Mouse (Mus musculus): ENCODE results near the gene Tmem205. TPM values are rescaled to one million over a fixed set of nuclear protein-coding genes. Genes with fewer than 3 reads are reported as not detected.

Gene Tmem205
- polyA plus RNA-seq, 1 experiment from 2014 or later: 35.1 TPM

- WGBS: 83% methylated on average over 4 of the region's 4 CpGs
- no peak overlapping the region for H3K27ac ChIP-seq (ENCODE audit: low read depth, low read length)
- H3K36me3 ChIP-seq (ENCODE audit: control insufficient read depth, insufficient read depth, low read length): no peaks in the 10 kb centered on the region
- H3K9ac ChIP-seq (ENCODE audit: low read length): no peak overlapping the region
- H3K27me3 ChIP-seq (ENCODE audit: control insufficient read depth, insufficient read depth, low read length): no peaks in the 10 kb centered on the region
- ATAC-seq (ENCODE audit: insufficient read depth, low FRiP score, low TSS enrichment) (no peak; the same call in 1 of the 2 replicates), DNase-seq (ENCODE audit: low spot score) (no peak)
- no peaks in the 10 kb centered on the region for H3K9me3 ChIP-seq (ENCODE audit: control insufficient read depth, low read length)
- H3K4me3 ChIP-seq (ENCODE audit: low read depth, low read length): peak overlapping the region; percentile 59
- H3K4me1 ChIP-seq (ENCODE audit: control insufficient read depth, insufficient read depth, low read length): no peaks in the 10 kb centered on the region
- H3K4me2 ChIP-seq (ENCODE audit: low read depth): peak overlapping the region; percentile 81
Measured at GRCm38 (mm10) chr9:21937711-21938175, 10.4 kb upstream of the Tmem205 start.

DNA sequence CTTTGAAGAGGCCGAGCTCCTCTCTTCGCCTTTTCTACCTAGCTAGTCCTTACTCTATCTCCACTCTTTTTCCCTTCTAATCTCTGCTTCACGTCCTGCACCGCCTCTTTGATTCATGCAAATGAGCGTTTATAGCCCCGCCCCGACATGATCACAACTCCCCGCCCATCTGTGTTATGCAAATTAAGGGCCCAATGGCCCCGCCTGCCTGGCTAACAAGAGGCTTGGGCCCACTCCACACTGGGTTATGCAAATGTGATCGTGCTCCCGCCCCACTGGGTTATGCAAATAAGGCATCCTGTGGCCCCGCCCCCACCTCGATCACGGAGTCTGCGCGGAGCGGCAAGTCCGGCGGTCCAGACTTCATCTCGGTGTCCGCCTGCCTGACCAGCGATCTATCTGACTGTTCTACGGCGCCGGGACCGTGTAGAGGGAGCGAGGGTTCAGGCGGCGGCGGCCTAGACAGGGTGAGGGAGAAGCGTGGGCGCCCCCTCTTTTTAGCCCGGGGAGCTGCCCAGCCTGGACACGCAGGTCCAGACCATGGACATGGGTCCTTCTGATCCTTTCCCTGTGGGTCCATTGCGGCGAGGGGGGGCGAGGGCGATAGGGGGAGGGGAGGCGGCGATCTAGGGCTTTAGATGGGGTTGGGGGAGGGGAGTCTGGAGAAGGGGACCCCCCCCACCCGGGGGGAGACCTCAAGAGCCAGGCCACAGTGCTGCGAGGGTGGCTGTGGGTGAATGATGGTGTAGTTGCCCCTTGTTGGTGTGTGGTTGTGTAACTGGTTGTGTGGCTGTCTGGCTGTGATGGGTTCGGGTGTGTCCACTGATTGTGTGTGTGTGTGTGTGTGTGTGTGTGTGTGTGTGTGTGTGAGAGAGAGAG lies 9.6 kb upstream of the Tmem205 start, which contains the start of gene Plppr2:
Plppr2 (plus strand) TSS at position 342 of the 879 bp plus-strand sequence.
- Histone ChIP-seq H3K9me3 (ENCODE audit: control insufficient read depth, low read length) (no peaks in the 10 kb centered on the region), H3K36me3 (ENCODE audit: control insufficient read depth, insufficient read depth, low read length) (no peaks in the 10 kb centered on the region), H3K27me3 (ENCODE audit: control insufficient read depth, insufficient read depth, low read length) (no peaks in the 10 kb centered on the region), H3K27ac (ENCODE audit: low read depth, low read length) (peak within 1 kb of the TSS; percentile 50; the same call in 1 of the 2 replicates), H3K9ac (ENCODE audit: low read length) (peak within 1 kb of the TSS; percentile 69), H3K4me3 (ENCODE audit: low read depth, low read length) (peak within 1 kb of the TSS; percentile 59), H3K4me2 (ENCODE audit: low read depth) (peak within 1 kb of the TSS; percentile 81), H3K4me1 (ENCODE audit: control insufficient read depth, insufficient read depth, low read length) (no peaks in the 10 kb centered on the region)
- DNase-seq (ENCODE audit: low spot score) (peak; percentile 96), ATAC-seq (ENCODE audit: insufficient read depth, low FRiP score, low TSS enrichment) (peak; percentile 93)
- WGBS: 2% methylated on average over 42 of the region's 43 CpGs

- DNase-seq (ENCODE audit: low spot score) (no peak), ATAC-seq (ENCODE audit: insufficient read depth, low FRiP score, low TSS enrichment) (no peak)
- no peaks in the 10 kb centered on the region for H3K36me3 ChIP-seq (ENCODE audit: control insufficient read depth, insufficient read depth, low read length)
- no peak overlapping the region for H3K4me3 ChIP-seq (ENCODE audit: low read depth, low read length)
- H3K9me3 ChIP-seq (ENCODE audit: control insufficient read depth, low read length): no peaks in the 10 kb centered on the region
- 78% methylated on average over 7 of the region's 7 CpGs for WGBS
- no peak overlapping the region for H3K9ac ChIP-seq (ENCODE audit: low read length)
- no peak overlapping the region for H3K27ac ChIP-seq (ENCODE audit: low read depth, low read length)
- H3K4me1 ChIP-seq (ENCODE audit: control insufficient read depth, insufficient read depth, low read length): no peaks in the 10 kb centered on the region
- H3K4me2 ChIP-seq (ENCODE audit: low read depth): no peak overlapping the region
- no peaks in the 10 kb centered on the region for H3K27me3 ChIP-seq (ENCODE audit: control insufficient read depth, insufficient read depth, low read length)
Measured at GRCm38 (mm10) chr9:21935466-21936131, 8.2 kb upstream of the Tmem205 start.

- Histone ChIP-seq H3K4me2 (ENCODE audit: low read depth) (no peak overlapping the region), H3K4me1 (ENCODE audit: control insufficient read depth, insufficient read depth, low read length) (no peaks in the 10 kb centered on the region), H3K9me3 (ENCODE audit: control insufficient read depth, low read length) (no peaks in the 10 kb centered on the region), H3K36me3 (ENCODE audit: control insufficient read depth, insufficient read depth, low read length) (no peaks in the 10 kb centered on the region), H3K27me3 (ENCODE audit: control insufficient read depth, insufficient read depth, low read length) (no peaks in the 10 kb centered on the region), H3K4me3 (ENCODE audit: low read depth, low read length) (no peak overlapping the region), H3K9ac (ENCODE audit: low read length) (no peak overlapping the region), H3K27ac (ENCODE audit: low read depth, low read length) (no peak overlapping the region)
- WGBS: 88% methylated on average over 12 of the region's 12 CpGs
- DNase-seq (ENCODE audit: low spot score) (no peak), ATAC-seq (ENCODE audit: insufficient read depth, low FRiP score, low TSS enrichment) (no peak)
Measured at GRCm38 (mm10) chr9:21934021-21934420, 6.7 kb upstream of the Tmem205 start.

GRCm38 (mm10) chr9:21932445-21933137 lies 5.2 kb upstream of the Tmem205 start:
- no peak overlapping the region for H3K4me3 ChIP-seq (ENCODE audit: low read depth, low read length)
- no peak for ATAC-seq (ENCODE audit: insufficient read depth, low FRiP score, low TSS enrichment)
- H3K4me1 ChIP-seq (ENCODE audit: control insufficient read depth, insufficient read depth, low read length): no peaks in the 10 kb centered on the region
- H3K9ac ChIP-seq (ENCODE audit: low read length): no peak overlapping the region
- 60% methylated on average over 12 of the region's 12 CpGs for WGBS
- no peaks in the 10 kb centered on the region for H3K27me3 ChIP-seq (ENCODE audit: control insufficient read depth, insufficient read depth, low read length)
- no peak overlapping the region for H3K27ac ChIP-seq (ENCODE audit: low read depth, low read length)
- no peaks in the 10 kb centered on the region for H3K36me3 ChIP-seq (ENCODE audit: control insufficient read depth, insufficient read depth, low read length)
- H3K4me2 ChIP-seq (ENCODE audit: low read depth): no peak overlapping the region
- H3K9me3 ChIP-seq (ENCODE audit: control insufficient read depth, low read length): no peaks in the 10 kb centered on the region
- no peak for DNase-seq (ENCODE audit: low spot score)

- Histone ChIP-seq H3K9me3 (ENCODE audit: control insufficient read depth, low read length) (no peaks in the 10 kb centered on the region), H3K4me1 (ENCODE audit: control insufficient read depth, insufficient read depth, low read length) (no peaks in the 10 kb centered on the region), H3K4me2 (ENCODE audit: low read depth) (no peak overlapping the region), H3K9ac (ENCODE audit: low read length) (no peak overlapping the region), H3K27ac (ENCODE audit: low read depth, low read length) (no peak overlapping the region), H3K27me3 (ENCODE audit: control insufficient read depth, insufficient read depth, low read length) (no peaks in the 10 kb centered on the region), H3K36me3 (ENCODE audit: control insufficient read depth, insufficient read depth, low read length) (no peaks in the 10 kb centered on the region), H3K4me3 (ENCODE audit: low read depth, low read length) (no peak overlapping the region)
- ATAC-seq (ENCODE audit: insufficient read depth, low FRiP score, low TSS enrichment) (no peak), DNase-seq (ENCODE audit: low spot score) (no peak)
- WGBS: 61% methylated on average over 2 of the region's 2 CpGs
Measured at GRCm38 (mm10) chr9:21932006-21932405, 4.7 kb upstream of the Tmem205 start.

- 82% methylated on average over 3 of the region's 3 CpGs for WGBS
- no peak for ATAC-seq (ENCODE audit: insufficient read depth, low FRiP score, low TSS enrichment)
- no peak for DNase-seq (ENCODE audit: low spot score)
- Histone ChIP-seq H3K9ac (ENCODE audit: low read length) (no peak overlapping the region), H3K9me3 (ENCODE audit: control insufficient read depth, low read length) (no peaks in the 10 kb centered on the region), H3K4me2 (ENCODE audit: low read depth) (no peak overlapping the region), H3K4me1 (ENCODE audit: control insufficient read depth, insufficient read depth, low read length) (no peaks in the 10 kb centered on the region), H3K27me3 (ENCODE audit: control insufficient read depth, insufficient read depth, low read length) (no peaks in the 10 kb centered on the region), H3K27ac (ENCODE audit: low read depth, low read length) (no peak overlapping the region), H3K36me3 (ENCODE audit: control insufficient read depth, insufficient read depth, low read length) (no peaks in the 10 kb centered on the region), H3K4me3 (ENCODE audit: low read depth, low read length) (no peak overlapping the region)
Measured at GRCm38 (mm10) chr9:21929208-21929607, 1.9 kb upstream of the Tmem205 start.

- Histone ChIP-seq H3K36me3 (ENCODE audit: control insufficient read depth, insufficient read depth, low read length) (no peaks in the 10 kb centered on the region), H3K9ac (ENCODE audit: low read length) (peak overlapping the region; percentile 58), H3K4me2 (ENCODE audit: low read depth) (peak overlapping the region; percentile 39), H3K4me1 (ENCODE audit: control insufficient read depth, insufficient read depth, low read length) (no peaks in the 10 kb centered on the region), H3K9me3 (ENCODE audit: control insufficient read depth, low read length) (no peaks in the 10 kb centered on the region), H3K27ac (ENCODE audit: low read depth, low read length) (no peak overlapping the region), H3K4me3 (ENCODE audit: low read depth, low read length) (peak overlapping the region; percentile 41), H3K27me3 (ENCODE audit: control insufficient read depth, insufficient read depth, low read length) (no peaks in the 10 kb centered on the region)
- ATAC-seq (ENCODE audit: insufficient read depth, low FRiP score, low TSS enrichment) (no peak; the same call in 1 of the 2 replicates), DNase-seq (ENCODE audit: low spot score) (no peak)
- 3% methylated on average over 6 of the region's 6 CpGs for WGBS
Measured at GRCm38 (mm10) chr9:21926784-21927183, 572 bp downstream of the Tmem205 start.

Measured in neural tube, embryonic 11.5 days (tissue).